Mouse (Mus musculus): ENCODE measurements around the gene Ccz1.

Gene Ccz1

DNA sequence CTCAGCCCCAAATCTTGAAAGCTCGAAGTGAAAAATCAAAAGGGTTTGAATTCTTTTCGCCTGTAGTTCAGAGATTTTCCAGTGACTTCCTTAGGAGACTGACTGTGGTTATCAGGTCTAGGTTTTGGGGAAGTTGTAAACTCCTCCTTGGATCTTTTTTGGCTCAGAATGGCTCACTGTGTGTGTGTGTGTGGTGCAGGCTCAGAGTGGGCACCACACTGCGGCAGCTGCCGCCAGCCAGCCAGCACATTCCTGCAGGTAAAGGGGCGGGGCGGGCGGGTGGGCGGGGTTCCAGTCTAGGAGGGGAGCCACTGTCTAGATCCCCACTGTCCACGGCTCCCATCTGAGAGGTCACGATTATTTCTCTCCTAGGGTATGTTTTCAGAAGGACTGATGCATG is 73.1 kb downstream of the Ccz1 start:
- no peak for DNase-seq (ENCODE audit: low read depth)

All from fibroblast of lung, adult 2 months (primary cell).